Mouse (Mus musculus): ENCODE data around the gene Sez6.

DNA sequence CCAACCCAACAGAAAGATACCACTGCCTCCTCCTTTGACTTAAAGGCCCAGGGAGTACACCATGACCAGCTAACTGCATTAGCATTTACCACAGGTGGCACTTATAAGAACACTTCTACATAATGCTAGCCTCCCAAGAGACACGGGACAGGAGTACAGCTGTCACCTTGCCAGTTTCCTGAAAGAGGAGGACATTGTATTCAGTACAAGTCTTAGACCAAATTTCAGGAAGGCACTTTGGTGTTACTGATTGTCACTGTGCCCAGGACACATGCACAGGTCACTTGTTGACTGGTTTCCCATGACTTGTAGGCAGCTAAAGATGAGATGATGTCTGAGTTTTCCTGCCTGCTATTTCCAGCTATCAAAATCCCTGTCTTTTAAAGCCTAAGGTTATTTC, 65.0 kb downstream of the Sez6 start:
- TF ChIP-seq POLR2A (IDR thresholded peaks at IDR 0.05; ENCODE audit: control insufficient read depth, low read depth, low read length): no peak
- no peak for TF ChIP-seq CTCF (IDR thresholded peaks at IDR 0.05; ENCODE audit: control insufficient read depth, insufficient read depth, insufficient replicate concordance, low read depth, low read length)

Measured in testis, adult 2 months (tissue).